Mouse (Mus musculus): Measurements from ENCODE around the gene Mapk6.
"Not testable (repeated sequence)": the region's sequence is repeated elsewhere in the genome, so short reads cannot be mapped to it uniquely, and the experiment has no call there.

Mapk6 gene

GRCm38 (mm10) chr9:75384337-75384962 lies 25.4 kb downstream of the Mapk6 start:
- DNase-seq (ENCODE audit: low read depth in 2 of 2, low spot score in 2 of 2) = no peak

DNA sequence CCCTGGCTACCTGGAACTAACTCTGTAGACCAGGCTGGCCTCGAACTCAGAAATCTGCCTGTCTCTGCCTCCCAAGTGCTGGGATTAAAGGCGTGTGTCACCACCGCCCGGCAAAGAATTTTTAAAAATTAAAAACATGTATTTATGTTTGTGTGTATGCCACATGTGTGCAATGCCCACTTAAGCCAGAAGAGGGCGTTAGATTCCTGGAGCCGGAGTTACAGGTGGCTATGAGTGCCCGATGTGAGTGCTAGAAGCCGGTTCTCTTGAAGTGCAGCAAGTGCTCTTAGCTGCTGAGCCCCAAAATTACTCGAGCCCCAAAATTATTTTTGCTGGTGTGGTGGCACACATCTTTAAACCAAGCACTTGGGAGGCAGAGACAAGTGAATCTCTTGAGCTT lies 26.0 kb downstream of the Mapk6 start:
- no peak for DNase-seq (ENCODE audit: low read depth in 2 of 2, low spot score in 2 of 2)

GRCm38 (mm10) chr9:75382825-75383224 lies 27.0 kb downstream of the Mapk6 start:
- DNase-seq (ENCODE audit: low read depth in 2 of 2, low spot score in 2 of 2) = no peak

GRCm38 (mm10) chr9:75378774-75379173 lies 31.0 kb downstream of the Mapk6 start:
- DNase-seq (ENCODE audit: low read depth in 2 of 2, low spot score in 2 of 2) = no peak

- no peak for DNase-seq (ENCODE audit: low read depth in 2 of 2, low spot score in 2 of 2)
Observed at GRCm38 (mm10) chr9:75376428-75376827, 33.4 kb downstream of the Mapk6 start.

DNA sequence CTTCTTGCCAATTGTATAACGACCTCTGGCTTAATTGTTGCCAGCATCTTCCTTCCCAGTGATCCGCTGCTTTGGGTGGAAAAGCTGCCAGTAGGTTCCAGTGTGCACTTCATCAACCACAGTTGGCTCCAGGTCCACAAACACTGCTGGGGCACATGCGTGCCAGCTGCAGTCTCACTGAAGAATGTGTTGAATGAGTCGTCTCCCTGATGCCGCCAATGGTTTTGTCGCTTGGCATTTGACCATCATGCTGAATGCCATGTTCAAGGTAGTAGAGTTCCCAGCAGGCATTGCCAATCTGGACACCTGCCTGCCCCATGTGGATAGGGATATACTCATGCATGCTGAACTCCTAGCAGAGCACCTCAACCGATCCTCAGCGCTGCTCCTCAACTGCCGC lies 34.2 kb downstream of the Mapk6 start:
- no peak for DNase-seq (ENCODE audit: low read depth in 2 of 2, low spot score in 2 of 2)

DNA sequence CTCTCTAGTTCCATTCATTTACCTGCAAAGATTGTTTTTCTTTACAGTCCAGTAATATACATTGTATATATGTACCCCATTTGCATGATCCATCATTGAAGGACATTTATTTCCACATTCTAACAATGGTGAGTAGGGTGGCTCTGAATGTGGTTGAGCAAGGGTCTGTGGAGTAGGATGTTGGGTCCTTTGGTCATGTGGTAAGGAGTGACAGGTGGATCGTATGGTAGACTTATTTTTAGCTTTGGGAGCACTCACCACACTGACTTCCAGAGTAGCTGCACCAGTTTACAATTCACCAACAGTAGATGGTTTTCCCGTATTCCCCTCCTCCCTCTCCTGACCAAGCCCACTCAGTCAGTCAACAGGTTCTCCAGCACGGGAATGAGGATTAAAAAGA lies 41.0 kb downstream of the Mapk6 start:
- DNase-seq (ENCODE audit: low read depth in 2 of 2, low spot score in 2 of 2) = no peak

GRCm38 (mm10) chr9:75366191-75366590 lies 43.6 kb downstream of the Mapk6 start:
- DNase-seq (ENCODE audit: low read depth in 2 of 2, low spot score in 2 of 2) = no peak

DNA sequence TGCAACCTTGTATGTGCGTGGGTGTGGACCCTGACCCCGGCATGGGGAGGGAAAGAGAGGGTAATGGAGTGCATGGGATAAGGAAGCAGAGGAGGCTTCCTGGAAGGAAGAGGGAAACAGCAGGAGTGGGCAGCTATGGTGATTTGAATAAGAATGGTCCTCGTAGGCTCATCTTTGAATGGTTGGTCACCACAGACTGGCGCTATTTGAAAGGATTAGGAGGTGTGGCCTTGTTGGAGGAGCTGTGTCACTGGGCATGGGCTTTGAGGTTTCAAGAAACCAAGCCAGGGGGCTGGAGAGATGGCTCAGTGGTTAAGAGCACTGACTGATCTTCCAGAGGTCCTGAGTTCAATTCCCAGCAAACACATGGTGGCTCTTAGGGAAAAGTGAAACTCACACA lies 44.6 kb downstream of the Mapk6 start:
- DNase-seq (ENCODE audit: low read depth in 2 of 2, low spot score in 2 of 2) = no peak

- DNase-seq (ENCODE audit: low read depth in 2 of 2, low spot score in 2 of 2) = not testable (repeated sequence)
Observed at GRCm38 (mm10) chr9:75363702-75364101, 46.1 kb downstream of the Mapk6 start.

GRCm38 (mm10) chr9:75363001-75363400 lies 46.8 kb downstream of the Mapk6 start:
- DNase-seq (ENCODE audit: low read depth in 2 of 2, low spot score in 2 of 2) = no peak

- DNase-seq (ENCODE audit: low read depth in 2 of 2, low spot score in 2 of 2) = no peak
Observed at GRCm38 (mm10) chr9:75362201-75362600, 47.6 kb downstream of the Mapk6 start.

DNA sequence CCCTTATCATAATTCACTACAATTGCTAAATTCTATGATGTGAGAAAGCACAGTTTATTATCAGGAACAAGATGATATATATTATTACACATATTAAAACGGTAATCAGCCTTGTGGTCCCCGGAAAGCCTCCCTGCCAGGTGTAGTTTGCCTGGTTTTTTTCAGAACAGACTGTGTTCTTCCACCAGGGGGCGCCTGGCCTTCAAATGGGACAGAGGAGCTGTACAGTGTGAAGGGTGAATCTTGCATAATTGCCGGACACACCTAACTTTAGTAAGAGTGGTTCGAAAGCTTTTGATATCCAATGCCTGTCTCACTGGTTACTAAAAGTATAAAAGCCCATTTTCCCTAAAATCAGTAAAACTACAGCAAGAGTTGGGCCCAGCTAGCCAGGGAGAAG lies 48.1 kb downstream of the Mapk6 start:
- peak; percentile 67 to 74 for DNase-seq (ENCODE audit: low read depth in 2 of 2, low spot score in 2 of 2)

DNA sequence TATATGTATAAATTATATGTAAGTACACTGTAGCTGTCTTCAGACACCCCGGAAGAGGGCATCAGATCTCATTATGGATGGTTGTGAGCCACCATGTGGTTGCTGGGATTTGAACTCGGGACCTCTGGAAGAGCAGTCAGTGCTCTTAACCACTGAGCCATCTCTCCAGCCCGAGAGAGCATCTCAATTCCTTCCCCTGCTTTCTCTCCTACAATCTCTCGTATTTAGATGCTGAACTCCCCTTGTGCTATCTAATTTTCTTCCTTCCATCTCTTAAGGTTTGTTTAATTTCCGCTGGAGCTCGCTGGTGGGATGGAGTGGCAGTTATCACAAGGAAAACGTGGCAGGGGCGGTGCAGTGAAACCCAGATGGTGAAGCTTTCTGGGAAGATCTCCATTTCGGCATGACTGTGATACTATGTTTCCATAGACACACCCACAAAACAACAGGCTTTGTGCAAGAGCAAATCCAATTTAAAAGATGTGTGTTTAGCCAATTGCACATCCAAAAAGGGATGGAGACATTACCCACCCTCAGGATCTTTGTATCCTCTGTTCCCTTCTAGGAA lies 52.6 kb downstream of the Mapk6 start:
- DNase-seq (ENCODE audit: low read depth in 2 of 2, low spot score in 2 of 2) = no peak

DNA sequence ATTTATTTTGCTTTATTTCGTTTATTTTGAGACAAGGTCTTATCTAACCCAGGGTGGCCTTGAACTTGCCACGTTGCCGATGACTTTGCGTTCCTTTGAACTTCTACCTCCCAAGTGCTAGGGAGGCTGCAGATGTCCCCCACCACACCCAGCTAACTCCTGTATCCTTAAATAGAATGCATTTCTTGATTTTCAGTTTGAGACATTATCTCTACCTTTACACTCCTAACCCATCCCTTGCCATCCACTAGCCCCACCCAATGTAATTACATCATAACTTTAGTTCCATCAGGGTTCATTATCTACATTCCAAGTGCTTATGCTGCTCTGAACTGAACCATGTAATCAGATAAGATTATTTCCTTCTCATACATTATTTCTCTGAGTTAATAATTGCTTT lies 54.0 kb downstream of the Mapk6 start:
- no peak for DNase-seq (ENCODE audit: low read depth in 2 of 2, low spot score in 2 of 2)

DNA sequence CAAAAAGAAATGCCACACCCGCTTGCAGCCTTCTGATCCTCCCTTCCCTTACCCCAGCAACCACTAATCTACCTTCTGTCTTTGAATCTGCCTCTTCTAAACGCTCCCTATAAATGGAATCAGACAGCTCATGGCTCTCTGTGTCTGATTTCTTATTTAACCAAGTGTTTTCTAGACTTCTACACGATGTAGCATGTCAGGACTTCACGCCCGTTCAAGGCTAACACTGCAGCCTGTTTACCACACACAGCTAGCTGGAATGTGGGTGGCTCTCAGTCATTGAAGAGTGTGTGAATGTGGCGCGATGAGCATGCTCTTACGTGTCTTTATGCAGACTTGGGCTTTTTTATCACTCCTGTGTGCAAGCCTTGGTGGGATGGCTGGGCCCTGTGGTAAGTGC lies 56.7 kb downstream of the Mapk6 start:
- DNase-seq (ENCODE audit: low read depth in 2 of 2, low spot score in 2 of 2) = no peak

DNA sequence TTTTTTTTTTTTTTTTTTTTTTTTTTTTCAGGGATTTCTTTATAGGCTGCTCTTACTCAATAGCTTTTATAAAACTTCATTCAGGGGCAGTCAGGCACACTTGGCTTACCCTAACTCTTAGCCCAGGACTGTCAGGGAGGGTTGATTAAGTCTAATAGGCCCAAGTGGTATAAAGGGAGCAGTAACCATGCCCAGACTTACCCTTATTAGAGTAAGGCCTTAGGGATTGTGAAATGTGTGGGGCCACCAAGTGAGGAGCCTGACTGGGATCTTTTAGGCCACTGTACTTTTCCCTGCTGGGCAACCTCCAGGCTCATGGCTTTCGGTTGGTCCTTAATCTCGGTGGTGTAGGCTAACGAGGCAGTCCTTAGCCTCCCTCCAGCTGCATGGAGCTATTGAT lies 61.2 kb downstream of the Mapk6 start:
- no peak for DNase-seq (ENCODE audit: low read depth in 2 of 2, low spot score in 2 of 2)

- DNase-seq (ENCODE audit: low read depth in 2 of 2, low spot score in 2 of 2) = no peak
Observed at GRCm38 (mm10) chr9:75348066-75348465, 61.7 kb downstream of the Mapk6 start.

DNA sequence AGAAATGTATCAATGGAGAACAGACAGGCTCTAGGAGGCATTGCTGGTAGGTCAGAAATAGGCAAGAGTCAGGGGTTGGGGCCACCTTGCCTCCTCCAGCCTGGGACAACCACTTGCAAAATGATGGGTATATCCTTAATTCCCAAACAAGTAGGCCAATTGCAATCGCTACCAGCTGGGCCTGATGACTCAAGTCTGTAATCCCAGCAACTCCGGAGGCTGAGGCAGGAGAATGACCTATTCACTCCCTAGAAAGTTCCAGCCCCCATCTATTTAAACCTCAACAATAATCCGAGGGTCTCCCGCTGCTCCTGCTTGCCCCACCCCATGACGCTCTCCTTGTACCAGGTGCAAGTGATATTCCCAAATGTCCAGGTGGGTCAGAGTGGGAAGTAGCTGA lies 62.3 kb downstream of the Mapk6 start, which contains the start of gene Bcl2l10:
Gene Bcl2l10 (plus strand): TSS at position 301 of the 400 bp plus-strand sequence.
- DNase-seq (ENCODE audit: low read depth in 2 of 2, low spot score in 2 of 2) = no peak

DNA sequence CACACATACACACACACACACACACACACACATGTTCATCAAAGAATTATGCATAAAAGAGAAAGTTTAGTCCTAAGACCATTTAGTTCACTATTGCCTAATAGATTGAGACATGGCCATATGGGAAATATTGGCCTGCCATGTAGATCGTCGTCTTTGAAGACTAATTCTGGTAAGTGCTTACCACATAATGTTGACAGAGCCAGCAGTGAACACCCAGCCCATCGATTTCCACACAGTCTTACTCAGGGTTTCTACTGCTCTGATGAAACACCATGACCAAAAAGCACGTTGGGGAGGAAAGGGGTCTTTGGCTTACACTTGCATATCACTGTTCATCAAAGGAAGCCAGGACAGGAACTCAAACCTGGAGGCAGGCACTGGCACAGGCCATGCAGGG lies 67.4 kb downstream of the Mapk6 start:
- DNase-seq (ENCODE audit: low read depth in 2 of 2, low spot score in 2 of 2) = no peak

- DNase-seq (ENCODE audit: low read depth in 2 of 2, low spot score in 2 of 2) = no peak
Observed at GRCm38 (mm10) chr9:75338016-75338415, 71.8 kb downstream of the Mapk6 start.

GRCm38 (mm10) chr9:75334440-75334839 lies 75.4 kb downstream of the Mapk6 start:
- DNase-seq (ENCODE audit: low read depth in 2 of 2, low spot score in 2 of 2) = no peak

DNA sequence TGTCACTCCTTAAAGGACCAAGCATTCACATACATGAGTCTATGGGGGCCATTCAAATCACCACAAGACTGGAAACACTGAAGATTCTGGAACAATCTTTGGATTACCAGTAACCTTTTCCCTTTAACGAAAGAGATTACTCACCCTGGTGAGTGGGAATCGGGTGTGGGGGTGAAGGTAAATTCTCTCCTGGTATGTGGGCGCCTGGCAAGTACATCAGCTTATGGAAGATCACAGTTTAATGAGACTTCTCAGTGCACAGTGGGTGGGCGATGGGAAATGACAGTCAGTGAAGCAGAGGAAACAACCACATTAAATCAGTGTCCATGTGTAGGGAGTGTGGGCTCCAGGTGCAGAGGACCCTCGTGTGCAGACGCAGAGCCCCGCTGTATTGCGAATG lies 79.0 kb downstream of the Mapk6 start:
- no peak for DNase-seq (ENCODE audit: low read depth in 2 of 2, low spot score in 2 of 2)
